Mouse (Mus musculus) spleen, adult 18-20 months (tissue): ENCODE results near the gene Ap1s3.

Source experiments
- DNase-seq, 2 experiments: peaks; one replicate each; pipeline ENCODE4 v3.0.0; 2022; ENCODE audit warnings: mixed read lengths in 2 of 2

Ap1s3 gene

DNA sequence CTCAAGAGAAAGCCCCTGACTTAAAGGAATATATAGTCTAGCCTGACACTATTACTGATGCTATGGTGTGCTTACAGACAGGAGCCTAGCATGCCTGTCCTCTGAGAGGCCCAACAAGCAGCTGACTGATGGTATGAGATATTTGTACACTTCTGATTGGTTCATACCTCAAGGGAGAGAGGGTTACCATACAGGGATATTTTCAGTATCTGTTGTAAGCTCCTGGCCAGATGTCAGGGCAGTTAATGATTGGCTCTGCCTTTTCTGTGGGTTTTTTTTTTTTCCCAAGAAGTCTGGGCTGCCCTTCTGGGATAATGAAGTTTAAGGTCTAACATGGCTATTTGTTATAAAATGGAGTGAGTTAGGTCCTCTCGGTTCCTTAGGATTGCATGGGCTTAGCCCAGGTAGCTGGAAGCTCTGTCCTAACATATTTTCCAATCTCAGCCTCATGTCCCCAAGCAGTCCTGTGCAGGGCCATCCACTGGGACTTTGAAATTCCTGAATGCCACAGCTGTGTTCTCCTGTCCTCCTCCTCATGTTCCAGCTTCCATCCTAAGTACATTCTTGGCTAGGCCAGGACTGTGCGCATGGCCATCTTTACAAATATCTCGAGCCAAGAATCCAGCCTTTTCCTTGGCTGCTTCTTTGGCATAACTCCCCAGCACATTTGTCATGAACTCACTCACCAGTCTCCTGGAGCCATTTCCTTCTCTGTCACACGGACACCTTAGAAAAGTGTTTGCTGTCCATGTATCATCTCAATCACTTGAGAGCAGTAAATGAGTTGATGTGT is 81.6 kb downstream of the Ap1s3 start:
- no peak for DNase-seq

GRCm38 (mm10) chr1:79589424-79589823 is 82.3 kb downstream of the Ap1s3 start:
- no peak for DNase-seq

- DNase-seq, result peak in 1 of 2 experiments; percentile 8
Observed at GRCm38 (mm10) chr1:79581136-79581679, 90.6 kb downstream of the Ap1s3 start.

DNA sequence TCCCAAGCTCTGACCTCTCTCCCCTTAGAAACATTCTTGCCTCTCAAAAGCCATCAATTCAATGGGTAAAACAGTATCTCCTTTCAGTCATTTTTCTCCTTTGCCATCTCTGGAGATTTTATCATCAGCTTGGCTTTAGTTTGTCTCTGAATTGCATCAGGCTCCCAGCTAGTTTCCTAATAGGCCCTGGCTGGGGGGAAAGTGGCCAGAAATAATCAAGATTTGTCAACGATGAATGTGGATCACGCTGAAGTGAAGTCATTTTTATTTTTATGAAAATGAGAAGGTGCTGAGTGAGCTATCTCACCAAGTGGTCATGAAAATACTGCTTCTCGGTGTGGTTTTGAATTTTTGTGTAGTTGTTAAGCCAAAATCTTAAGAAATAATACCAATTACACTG is 94.4 kb downstream of the Ap1s3 start:
- no peak for DNase-seq

GRCm38 (mm10) chr1:79571912-79572311 is 99.9 kb downstream of the Ap1s3 start:
- DNase-seq, result no peak

DNA sequence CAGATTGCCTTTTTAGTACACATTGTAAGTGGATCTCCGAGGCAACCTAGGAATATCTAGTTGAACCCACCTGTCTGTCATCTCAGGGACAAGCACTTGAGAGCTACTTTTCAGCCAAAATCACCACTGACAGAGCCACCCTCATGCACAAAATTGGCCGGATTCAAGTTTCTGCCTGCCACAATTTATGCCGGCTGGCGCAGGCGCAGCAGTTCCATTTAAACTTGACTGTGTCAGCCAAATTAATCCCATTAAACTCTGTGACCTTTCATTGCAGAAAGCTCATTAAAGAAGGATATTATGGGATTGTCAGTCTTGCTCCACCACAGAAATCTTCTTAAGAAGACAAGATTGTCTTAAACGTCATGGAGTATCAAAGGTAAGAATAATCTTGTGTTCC is 100.6 kb downstream of the Ap1s3 start:
- no peak for DNase-seq

- DNase-seq, result no peak
Observed at GRCm38 (mm10) chr1:79561186-79561585, 110.6 kb downstream of the Ap1s3 start.
